Mouse (Mus musculus) liver, embryonic 13.5 days (tissue): ENCODE measurements around the gene Pimreg. TPM values are rescaled to one million over a fixed set of nuclear protein-coding genes. Genes with fewer than 3 reads are reported as not detected.

Source experiments
- ATAC-seq: fragments of 200-750 bp; cut with Nextera tagmentation; 2 replicates; pipeline ENCODE4 v1.8.0; 2017; ENCODE audit warnings: low read depth, mild to moderate bottlenecking, moderate number of reproducible peaks, moderate library complexity
- DNase-seq: peaks from one replicate; pipeline ENCODE4 v3.0.0; 2022
- H3K27ac ChIP-seq: fragments of 300-500 bp; sonication (generic); 2 replicates; pipeline ENCODE4 v1.5.1; 2015; ENCODE audit warnings: moderate library complexity, mild to moderate bottlenecking, inconsistent platforms
- H3K27me3 ChIP-seq: fragments of 300-500 bp; sonication (generic); 2 replicates; pipeline ENCODE4 v1.6.1; 2015; ENCODE audit warnings: mild to moderate bottlenecking, inconsistent platforms
- H3K36me3 ChIP-seq: fragments of 300-500 bp; sonication (generic); 2 replicates; pipeline ENCODE4 v1.6.1; 2015; ENCODE audit warnings: mild to moderate bottlenecking, inconsistent platforms
- H3K4me1 ChIP-seq: fragments of 300-500 bp; sonication (generic); replicated peaks from 2 replicates; pipeline ENCODE4 v1.6.1; 2015; ENCODE audit warnings: inconsistent platforms
- H3K4me2 ChIP-seq: fragments of 300-500 bp; sonication (generic); 2 replicates; pipeline ENCODE4 v1.6.1; 2015; ENCODE audit warnings: inconsistent platforms, mild to moderate bottlenecking, moderate library complexity
- H3K4me3 ChIP-seq: fragments of 300-500 bp; sonication (generic); replicated peaks from 2 replicates; pipeline ENCODE4 v1.5.1; 2015; ENCODE audit warnings: mild to moderate bottlenecking, inconsistent platforms
- H3K9ac ChIP-seq: fragments of 300-500 bp; sonication (generic); 2 replicates; pipeline ENCODE4 v1.6.1; 2015; ENCODE audit warnings: mild to moderate bottlenecking, inconsistent platforms
- H3K9me3 ChIP-seq: fragments of 300-500 bp; sonication (generic); replicated peaks from 2 replicates; pipeline ENCODE4 v1.6.1; 2016; ENCODE audit warnings: inconsistent platforms
- WGBS: fragments of 180-500 bp; shearing (Covaris S2); methylation state at CpG from one replicate; pipeline ENCODE4 v1.1.7; 2015; ENCODE audit not compliant: insufficient replicate concordance; 5-methylcytosine and 5-hydroxymethylcytosine counted together
- polyA plus RNA-seq: library from polyadenylated mRNA; unstranded; fragments of >200 nt; fragmentation: Nextera tagmentation; extraction: Ambion mirVana; gene quantifications from 2 replicates; pipeline ENCODE4 v1.2.1, GENCODE M21; 2015

Pimreg gene
- polyA plus RNA-seq, 1 experiment from 2014 or later = 27.7 TPM

DNA sequence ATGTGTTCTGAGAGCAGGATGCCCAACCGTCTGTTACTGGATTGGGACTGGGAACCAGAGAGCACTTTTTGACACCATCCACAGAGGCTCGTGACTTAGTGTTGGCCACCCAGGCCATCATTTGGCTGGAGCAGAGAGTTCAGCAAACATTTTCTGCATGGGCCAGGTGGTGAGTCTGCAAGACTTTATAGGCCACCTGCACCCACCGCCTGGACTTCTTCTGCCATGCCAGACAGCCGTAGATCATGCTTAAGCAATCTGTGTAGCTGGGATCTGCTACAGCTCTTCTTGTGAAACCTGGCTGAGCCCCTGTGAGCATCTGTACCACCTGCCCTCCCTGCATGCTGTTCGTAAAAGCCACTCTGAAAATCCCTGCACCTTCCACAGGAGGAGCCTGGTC is 25.5 kb downstream of the Pimreg start:
- no peak for DNase-seq

GRCm38 (mm10) chr11:72068026-72068425 is 26.2 kb downstream of the Pimreg start:
- WGBS = 62% methylated on average over 7 of the region's 7 CpGs
- no peak for DNase-seq
- H3K9ac ChIP-seq = no peak overlapping the region

More for the DNA sequence above, 25.5 kb downstream of the Pimreg start:
- 56% methylated on average over 5 of the region's 5 CpGs for WGBS
- H3K4me3 ChIP-seq = no peak overlapping the region
- no peaks in the 10 kb centered on the region for H3K36me3 ChIP-seq
- H3K9me3 ChIP-seq = no peaks in the 10 kb centered on the region
- no peak overlapping the region for H3K4me2 ChIP-seq
- ATAC-seq = no peak
- H3K4me1 ChIP-seq = no peaks in the 10 kb centered on the region
- H3K27me3 ChIP-seq = no peaks in the 10 kb centered on the region; the same call in 1 of the 2 replicates
- H3K27ac ChIP-seq = no peak overlapping the region
- H3K9ac ChIP-seq = no peak overlapping the region

DNA sequence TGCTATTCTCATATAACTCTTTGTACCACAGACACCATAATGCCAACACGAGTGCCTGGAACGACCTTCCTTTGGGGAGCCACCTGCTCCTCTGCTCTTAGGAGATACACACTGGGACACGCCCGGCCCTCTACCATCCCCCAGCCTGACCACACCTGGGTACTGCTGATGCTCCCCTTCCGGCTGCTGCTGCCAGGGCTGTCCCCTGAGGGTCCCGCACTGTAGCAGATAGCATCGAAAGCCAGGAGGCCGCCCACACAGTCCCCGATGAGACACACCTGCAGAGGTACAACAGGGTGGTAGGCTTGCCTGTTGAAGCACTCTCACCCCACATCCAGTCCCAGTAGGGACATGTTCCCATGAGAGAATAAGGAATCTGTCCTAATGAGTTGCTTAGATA is 28.9 kb downstream of the Pimreg start:
- H3K36me3 ChIP-seq = no peaks in the 10 kb centered on the region
- no peaks in the 10 kb centered on the region; the same call in 1 of the 2 replicates for H3K27me3 ChIP-seq
- no peak overlapping the region for H3K9ac ChIP-seq
- DNase-seq (no peak), ATAC-seq (no peak)
- WGBS = 79% methylated on average over 9 of the region's 9 CpGs
- H3K4me2 ChIP-seq = no peak overlapping the region
- no peak overlapping the region for H3K27ac ChIP-seq
- no peaks in the 10 kb centered on the region for H3K4me1 ChIP-seq
- H3K4me3 ChIP-seq = no peak overlapping the region
- no peaks in the 10 kb centered on the region for H3K9me3 ChIP-seq

More at GRCm38 (mm10) chr11:72068026-72068425, 26.2 kb downstream of the Pimreg start:
- H3K27me3 ChIP-seq = no peaks in the 10 kb centered on the region; the same call in 1 of the 2 replicates
- no peak overlapping the region for H3K4me2 ChIP-seq
- no peak overlapping the region for H3K4me3 ChIP-seq
- H3K36me3 ChIP-seq = no peaks in the 10 kb centered on the region
- H3K9me3 ChIP-seq = no peaks in the 10 kb centered on the region
- no peaks in the 10 kb centered on the region for H3K4me1 ChIP-seq
- H3K27ac ChIP-seq = no peak overlapping the region
- no peak for ATAC-seq

- no peak overlapping the region for H3K9ac ChIP-seq
- ATAC-seq (no peak), DNase-seq (no peak)
- no peaks in the 10 kb centered on the region for H3K36me3 ChIP-seq
- no peaks in the 10 kb centered on the region for H3K9me3 ChIP-seq
- H3K4me2 ChIP-seq = no peak overlapping the region
- no peak overlapping the region for H3K27ac ChIP-seq
- H3K4me1 ChIP-seq = no peaks in the 10 kb centered on the region
- WGBS = 47% methylated on average over 6 of the region's 6 CpGs
- H3K4me3 ChIP-seq = no peak overlapping the region
- H3K27me3 ChIP-seq = no peaks in the 10 kb centered on the region
These were observed 30.6 kb downstream of the Pimreg start for GRCm38 (mm10) chr11:72072331-72072905.

DNA sequence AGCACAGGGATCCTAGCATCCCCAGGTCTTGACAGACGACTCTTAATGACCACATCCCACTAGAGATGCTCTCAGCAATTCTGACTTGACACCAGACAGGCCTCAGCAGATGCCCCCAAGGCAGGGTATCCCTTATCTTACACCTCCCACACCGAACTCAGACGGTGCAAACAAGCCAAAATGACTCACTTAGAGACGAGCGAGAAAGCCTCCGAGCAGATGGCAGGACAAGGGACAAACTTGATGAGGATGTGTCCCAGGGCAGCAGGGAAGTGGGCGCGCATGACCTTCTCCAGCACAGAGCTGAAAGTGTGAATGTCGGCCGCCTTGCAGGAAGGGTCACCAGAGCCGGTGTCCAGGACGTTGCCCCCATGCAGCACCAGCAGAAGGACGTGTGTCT is 32.4 kb downstream of the Pimreg start:
- DNase-seq (no peak), ATAC-seq (no peak)
- H3K9me3 ChIP-seq = no peaks in the 10 kb centered on the region
- H3K36me3 ChIP-seq = no peaks in the 10 kb centered on the region
- H3K9ac ChIP-seq = no peak overlapping the region
- H3K4me3 ChIP-seq = no peak overlapping the region
- no peaks in the 10 kb centered on the region for H3K4me1 ChIP-seq
- H3K27me3 ChIP-seq = no peaks in the 10 kb centered on the region
- H3K4me2 ChIP-seq = no peak overlapping the region
- no peak overlapping the region for H3K27ac ChIP-seq
- 58% methylated on average over 13 of the region's 13 CpGs for WGBS

- Histone ChIP-seq H3K4me3 (no peak overlapping the region), H3K27me3 (no peaks in the 10 kb centered on the region), H3K27ac (no peak overlapping the region), H3K4me1 (no peaks in the 10 kb centered on the region), H3K36me3 (no peaks in the 10 kb centered on the region), H3K9ac (no peak overlapping the region), H3K9me3 (no peaks in the 10 kb centered on the region), H3K4me2 (no peak overlapping the region)
- ATAC-seq (no peak), DNase-seq (no peak)
- WGBS = 40% methylated on average over 3 of the region's 3 CpGs
These were observed 36.2 kb downstream of the Pimreg start for GRCm38 (mm10) chr11:72078056-72078455.

- Histone ChIP-seq H3K4me3 (no peak overlapping the region), H3K36me3 (no peaks in the 10 kb centered on the region), H3K27me3 (no peaks in the 10 kb centered on the region), H3K4me1 (no peaks in the 10 kb centered on the region), H3K9ac (no peak overlapping the region), H3K27ac (no peak overlapping the region), H3K4me2 (no peak overlapping the region), H3K9me3 (no peaks in the 10 kb centered on the region)
- ATAC-seq = no peak
- 49% methylated on average over 4 of the region's 4 CpGs for WGBS
- DNase-seq = no peak
These were observed 36.8 kb downstream of the Pimreg start for GRCm38 (mm10) chr11:72078647-72079046.

DNA sequence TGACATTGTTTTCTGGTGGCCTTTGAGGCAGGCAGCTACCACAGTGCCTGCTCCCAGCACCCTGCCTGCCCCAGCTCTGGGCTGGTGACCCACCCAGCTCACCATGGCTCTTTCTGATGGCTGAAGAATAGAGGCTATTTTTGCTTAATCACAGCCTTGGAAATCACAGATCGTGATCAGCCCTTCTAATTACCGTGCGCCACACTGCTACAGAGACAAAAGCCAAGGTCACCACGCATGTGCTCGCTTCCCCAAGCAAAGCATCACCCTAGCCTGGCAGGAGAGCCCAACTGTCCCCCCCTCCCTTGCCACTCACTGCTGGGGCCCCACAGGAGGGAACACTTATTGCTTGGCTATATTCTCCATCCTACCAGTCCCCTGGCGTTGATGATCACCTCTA is 38.6 kb downstream of the Pimreg start:
- H3K27ac ChIP-seq = no peak overlapping the region
- no peak for ATAC-seq
- WGBS = 64% methylated on average over 6 of the region's 6 CpGs
- no peak for DNase-seq
- no peaks in the 10 kb centered on the region for H3K9me3 ChIP-seq
- H3K4me1 ChIP-seq = no peaks in the 10 kb centered on the region
- no peaks in the 10 kb centered on the region for H3K36me3 ChIP-seq
- H3K27me3 ChIP-seq = no peaks in the 10 kb centered on the region
- no peak overlapping the region for H3K4me3 ChIP-seq
- no peak overlapping the region for H3K9ac ChIP-seq
- H3K4me2 ChIP-seq = no peak overlapping the region

- H3K27me3 ChIP-seq = no peaks in the 10 kb centered on the region
- no peaks in the 10 kb centered on the region for H3K36me3 ChIP-seq
- DNase-seq (no peak), ATAC-seq (0 out of 2 replicates have a peak, but pooled peaks have one; percentile 54)
- no peak overlapping the region for H3K9ac ChIP-seq
- H3K9me3 ChIP-seq = no peaks in the 10 kb centered on the region
- 68% methylated on average over 4 of the region's 4 CpGs for WGBS
- no peaks in the 10 kb centered on the region for H3K4me1 ChIP-seq
- H3K4me2 ChIP-seq = no peak overlapping the region
- no peak overlapping the region for H3K27ac ChIP-seq
- no peak overlapping the region for H3K4me3 ChIP-seq
These were observed 40.8 kb downstream of the Pimreg start for GRCm38 (mm10) chr11:72082601-72083000.

DNA sequence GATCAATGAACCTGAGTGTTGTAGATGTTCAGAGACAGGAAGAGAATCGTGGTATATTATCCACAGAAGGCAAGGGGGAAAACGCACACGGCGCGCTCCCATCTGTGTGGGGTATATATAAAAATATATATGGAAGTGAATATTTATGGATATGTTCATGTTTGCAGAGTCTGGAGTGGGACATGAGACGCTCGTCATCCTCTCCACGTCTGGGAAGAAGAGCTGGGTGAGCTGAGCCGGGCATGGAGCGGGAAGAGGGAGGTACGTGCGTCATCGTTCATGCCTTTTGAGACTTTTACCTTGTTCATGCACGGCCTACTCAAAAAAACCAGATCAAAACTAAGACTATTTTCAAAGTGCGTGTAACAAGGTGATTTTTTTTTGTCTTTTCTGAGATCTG is 42.5 kb downstream of the Pimreg start:
- no peak overlapping the region for H3K27ac ChIP-seq
- 77% methylated on average over 15 of the region's 15 CpGs for WGBS

DNA sequence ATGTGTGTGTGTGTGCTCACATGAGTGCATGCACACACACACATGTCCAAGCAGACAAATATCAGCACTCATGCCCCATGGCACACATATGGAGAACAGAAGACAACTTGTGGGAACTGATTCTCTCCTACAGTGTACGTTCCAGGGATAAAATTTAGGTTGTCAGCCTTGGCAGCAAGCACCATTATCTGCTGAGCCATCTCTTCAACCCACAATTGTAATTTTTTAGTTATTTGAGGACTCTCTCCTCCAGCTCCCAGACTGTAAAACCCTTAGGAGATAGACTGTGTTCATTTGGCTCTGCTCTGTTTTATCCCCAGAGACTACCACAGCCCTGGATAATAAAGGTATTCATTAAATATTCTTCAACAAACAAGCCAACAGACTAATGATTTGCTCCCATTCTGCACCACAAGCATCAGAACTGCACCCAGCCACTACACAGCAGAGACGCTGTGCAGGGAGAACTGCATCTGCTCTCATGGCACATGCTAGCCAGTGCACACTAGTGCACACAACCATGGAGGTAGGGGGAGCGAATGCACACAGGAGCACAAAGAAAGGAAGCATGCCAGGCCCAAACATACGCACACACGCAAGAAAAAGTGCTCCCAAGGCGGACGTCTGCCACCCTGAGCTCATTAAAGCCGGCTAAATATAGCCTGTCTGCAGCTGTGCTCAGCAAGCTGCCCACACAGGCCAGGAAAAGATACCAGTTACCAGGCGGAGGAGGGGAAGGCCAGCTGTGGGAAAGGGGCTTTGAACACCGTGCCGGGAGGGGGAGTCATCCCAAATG is 44.6 kb downstream of the Pimreg start:
- Histone ChIP-seq H3K36me3 (no peaks in the 10 kb centered on the region), H3K27ac (no peak overlapping the region), H3K4me1 (no peaks in the 10 kb centered on the region), H3K9me3 (no peaks in the 10 kb centered on the region), H3K27me3 (no peaks in the 10 kb centered on the region), H3K4me2 (no peak overlapping the region), H3K9ac (no peak overlapping the region), H3K4me3 (no peak overlapping the region)
- ATAC-seq = no peak
- WGBS = 48% methylated on average over 11 of the region's 11 CpGs
- DNase-seq = no peak

More for the DNA sequence above, 42.5 kb downstream of the Pimreg start:
- Histone ChIP-seq H3K9me3 (no peaks in the 10 kb centered on the region), H3K9ac (no peak overlapping the region), H3K4me1 (no peaks in the 10 kb centered on the region), H3K4me2 (no peak overlapping the region), H3K27me3 (no peaks in the 10 kb centered on the region), H3K4me3 (no peak overlapping the region), H3K36me3 (no peaks in the 10 kb centered on the region)
- ATAC-seq (no peak), DNase-seq (no peak)

- H3K27ac ChIP-seq = no peak overlapping the region
- no peak overlapping the region for H3K4me3 ChIP-seq
- DNase-seq (no peak), ATAC-seq (no peak)
- peaks cover 5% of the 10 kb centered on the region; the same call in 1 of the 2 replicates for H3K4me1 ChIP-seq
- H3K36me3 ChIP-seq = no peaks in the 10 kb centered on the region
- no peaks in the 10 kb centered on the region for H3K9me3 ChIP-seq
- H3K4me2 ChIP-seq = no peak overlapping the region
- WGBS = 57% methylated on average over 8 of the region's 8 CpGs
- no peaks in the 10 kb centered on the region for H3K27me3 ChIP-seq
- no peak overlapping the region for H3K9ac ChIP-seq
These were observed 50.6 kb downstream of the Pimreg start for GRCm38 (mm10) chr11:72092390-72092789.
